Mouse (Mus musculus): Measurements from ENCODE around the gene Tnr. TPM values are rescaled to one million over a fixed set of nuclear protein-coding genes. Genes with fewer than 3 reads are reported as not detected.

The Tnr gene
- total RNA-seq, 2 experiments from 2014 or later: not detected

GRCm38 (mm10) chr1:159764897-159765296 is 241.3 kb downstream of the Tnr start:
- ATAC-seq (replicated peaks; ENCODE audit: low FRiP score, poor library complexity, severe bottlenecking): no peak

GRCm38 (mm10) chr1:159769948-159770347 is 246.4 kb downstream of the Tnr start:
- no peak for ATAC-seq (replicated peaks; ENCODE audit: low FRiP score, poor library complexity, severe bottlenecking)

- ATAC-seq (replicated peaks; ENCODE audit: low FRiP score, poor library complexity, severe bottlenecking): no peak
These were observed 250.1 kb downstream of the Tnr start for GRCm38 (mm10) chr1:159773671-159774070.

- ATAC-seq (replicated peaks; ENCODE audit: low FRiP score, poor library complexity, severe bottlenecking): no peak
These were observed 251.6 kb downstream of the Tnr start for GRCm38 (mm10) chr1:159775168-159775567.

GRCm38 (mm10) chr1:159777107-159777506 is 253.5 kb downstream of the Tnr start:
- no peak for ATAC-seq (replicated peaks; ENCODE audit: low FRiP score, poor library complexity, severe bottlenecking)

- ATAC-seq (replicated peaks; ENCODE audit: low FRiP score, poor library complexity, severe bottlenecking): no peak
These were observed 255.9 kb downstream of the Tnr start for GRCm38 (mm10) chr1:159779424-159779823.

GRCm38 (mm10) chr1:159783842-159784241 is 260.3 kb downstream of the Tnr start:
- no peak for ATAC-seq (replicated peaks; ENCODE audit: low FRiP score, poor library complexity, severe bottlenecking)

GRCm38 (mm10) chr1:159788312-159788711 is 264.7 kb downstream of the Tnr start:
- ATAC-seq (replicated peaks; ENCODE audit: low FRiP score, poor library complexity, severe bottlenecking): no peak

- ATAC-seq (replicated peaks; ENCODE audit: low FRiP score, poor library complexity, severe bottlenecking): no peak
These were observed 269.0 kb downstream of the Tnr start for GRCm38 (mm10) chr1:159792546-159792945.

- ATAC-seq (replicated peaks; ENCODE audit: low FRiP score, poor library complexity, severe bottlenecking): no peak
These were observed 272.5 kb downstream of the Tnr start for GRCm38 (mm10) chr1:159796021-159796420.

GRCm38 (mm10) chr1:159800366-159800765 is 276.8 kb downstream of the Tnr start:
- no peak for ATAC-seq (replicated peaks; ENCODE audit: low FRiP score, poor library complexity, severe bottlenecking)

- no peak for ATAC-seq (replicated peaks; ENCODE audit: low FRiP score, poor library complexity, severe bottlenecking)
These were observed 278.2 kb downstream of the Tnr start for GRCm38 (mm10) chr1:159801753-159802152.

- ATAC-seq (replicated peaks; ENCODE audit: low FRiP score, poor library complexity, severe bottlenecking): no peak
These were observed 280.1 kb downstream of the Tnr start for GRCm38 (mm10) chr1:159803711-159804110.

GRCm38 (mm10) chr1:159809493-159809892 is 285.9 kb downstream of the Tnr start:
- no peak for ATAC-seq (replicated peaks; ENCODE audit: low FRiP score, poor library complexity, severe bottlenecking)

GRCm38 (mm10) chr1:159811805-159812204 is 288.2 kb downstream of the Tnr start:
- no peak for ATAC-seq (replicated peaks; ENCODE audit: low FRiP score, poor library complexity, severe bottlenecking)

- no peak for ATAC-seq (replicated peaks; ENCODE audit: low FRiP score, poor library complexity, severe bottlenecking)
These were observed 289.3 kb downstream of the Tnr start for GRCm38 (mm10) chr1:159812820-159813411.

- ATAC-seq (replicated peaks; ENCODE audit: low FRiP score, poor library complexity, severe bottlenecking): no peak
These were observed 290.8 kb downstream of the Tnr start for GRCm38 (mm10) chr1:159814348-159814747.

- ATAC-seq (replicated peaks; ENCODE audit: low FRiP score, poor library complexity, severe bottlenecking): no peak
These were observed 293.2 kb downstream of the Tnr start for GRCm38 (mm10) chr1:159816614-159817371.

GRCm38 (mm10) chr1:159819511-159819910 is 295.9 kb downstream of the Tnr start:
- ATAC-seq (replicated peaks; ENCODE audit: low FRiP score, poor library complexity, severe bottlenecking): no peak

- ATAC-seq (replicated peaks; ENCODE audit: low FRiP score, poor library complexity, severe bottlenecking): no peak
These were observed 298.8 kb downstream of the Tnr start for GRCm38 (mm10) chr1:159822416-159822815.

GRCm38 (mm10) chr1:159828531-159828930 is 305.0 kb downstream of the Tnr start:
- no peak for ATAC-seq (replicated peaks; ENCODE audit: low FRiP score, poor library complexity, severe bottlenecking)

- ATAC-seq (replicated peaks; ENCODE audit: low FRiP score, poor library complexity, severe bottlenecking): no peak
These were observed 309.6 kb downstream of the Tnr start for GRCm38 (mm10) chr1:159833165-159833564.

Data from erythroid progenitor cell, adult 5-6 weeks (primary cell).